Mouse (Mus musculus) cerebellum, adult 2 months (tissue): ENCODE results near the gene Galk1. TPM values are rescaled to one million over a fixed set of nuclear protein-coding genes. Genes with fewer than 3 reads are reported as not detected.
"Not testable (repeated sequence)": the region's sequence is repeated elsewhere in the genome, so short reads cannot be mapped to it uniquely, and the experiment has no call there.

Experiments
- DNase-seq, 2 experiments: peaks; one replicate each; pipeline ENCODE4 v3.0.0; 2021
- H3K27ac ChIP-seq: fragments of 200-500 bp; 2 replicates; pipeline ENCODE4 v1.5.1; 2012; ENCODE audit warnings: low read length, control low read depth, inconsistent platforms; ENCODE audit not compliant: insufficient read depth
- H3K27me3 ChIP-seq: fragments of 200-500 bp; 2 replicates; pipeline ENCODE4 v1.6.1; 2012; ENCODE audit warnings: inconsistent platforms, mild to moderate bottlenecking, low read length, moderate library complexity; ENCODE audit not compliant: control insufficient read depth, insufficient read depth
- H3K4me1 ChIP-seq: fragments of 200-500 bp; 2 replicates; pipeline ENCODE4 v1.6.1; 2011; ENCODE audit warnings: low read length; ENCODE audit not compliant: control insufficient read depth, insufficient read depth
- H3K4me3 ChIP-seq: fragments of 200-500 bp; replicated peaks from 2 replicates; pipeline ENCODE3; 2011; ENCODE audit warnings: mild to moderate bottlenecking, low read depth, low read length, control low read depth; ENCODE audit not compliant: insufficient read depth
- CTCF ChIP-seq: fragments of 200-500 bp; IDR thresholded peaks from 2 replicates; pipeline ENCODE4 v1.5.1; 2011; ENCODE audit warnings: low read depth, mild to moderate bottlenecking, control low read depth, low read length, moderate library complexity, borderline replicate concordance; ENCODE audit not compliant: insufficient read depth
- POLR2A ChIP-seq: fragments of 200-500 bp; IDR thresholded peaks from 2 replicates; pipeline ENCODE4 v1.6.1; 2011; ENCODE audit warnings: low read length, control low read depth, borderline replicate concordance; ENCODE audit not compliant: insufficient read depth
- WGBS: fragments of 180-500 bp; shearing (Covaris S2); methylation state at CpG from one replicate; pipeline ENCODE4 v1.1.7; 2018; 5-methylcytosine and 5-hydroxymethylcytosine counted together
- polyA plus RNA-seq: library from polyadenylated mRNA; depleted of rRNA; stranded (reverse); fragments of >200 nt; gene quantifications from 2 replicates; pipeline ENCODE4 v1.2.3, GENCODE M21; 2012

The Galk1 gene
- polyA plus RNA-seq, 1 experiment = 14.8 TPM

- Histone ChIP-seq H3K27ac (no peak overlapping the region), H3K4me3 (no peak overlapping the region), H3K4me1 (peaks cover 15% of the 10 kb centered on the region), H3K27me3 (no peaks in the 10 kb centered on the region)
- 83% methylated on average over 9 of the region's 9 CpGs for WGBS
- no peak for DNase-seq
- TF ChIP-seq POLR2A (no peak), CTCF (no peak)
Observed at GRCm38 (mm10) chr11:116028177-116028865, 15.8 kb upstream of the Galk1 start.

- Histone ChIP-seq H3K27me3 (no peaks in the 10 kb centered on the region), H3K27ac (no peak within 1 kb of the TSS), H3K4me3 (no peak within 1 kb of the TSS), H3K4me1 (peaks cover 12% of the 10 kb centered on the region)
- DNase-seq = no peak
- 86% methylated on average over 4 of the region's 4 CpGs for WGBS
- no peak for TF ChIP-seq CTCF
- TF ChIP-seq POLR2A = no peak
Observed at GRCm38 (mm10) chr11:116027756-116028155, 15.2 kb upstream of the Galk1 start, which contains the start of gene H3f3b. TSS of gene H3f3b (minus strand) at chr11:116027962.

- Histone ChIP-seq H3K4me1 (0 out of 2 replicates have a peak, but pooled peaks cover 4% of the 10 kb centered on the region), H3K27ac (no peak overlapping the region; the same call in 1 of the 2 replicates), H3K4me3 (no peak overlapping the region), H3K27me3 (no peaks in the 10 kb centered on the region)
- TF ChIP-seq POLR2A (no peak), CTCF (no peak)
- no peak for DNase-seq
- 85% methylated on average over 3 of the region's 3 CpGs for WGBS
Observed at GRCm38 (mm10) chr11:116025056-116025845, 12.7 kb upstream of the Galk1 start.

GRCm38 (mm10) chr11:116024356-116024808 lies 11.9 kb upstream of the Galk1 start:
- peaks cover 7% of the 10 kb centered on the region; the same call in 1 of the 2 replicates for H3K4me1 ChIP-seq
- under 1% methylated on average over 37 of the region's 37 CpGs for WGBS
- peak overlapping the region; percentile 80 for H3K4me3 ChIP-seq
- peak; percentile 100 for TF ChIP-seq POLR2A
- TF ChIP-seq CTCF = no peak
- no peaks in the 10 kb centered on the region for H3K27me3 ChIP-seq
- peak overlapping the region; percentile 99 for H3K27ac ChIP-seq
- peak; percentile 96 to 99 for DNase-seq

- 1% methylated on average over 56 of the region's 57 CpGs for WGBS
- Histone ChIP-seq H3K4me1 (peaks cover 7% of the 10 kb centered on the region; the same call in 1 of the 2 replicates), H3K27me3 (no peaks in the 10 kb centered on the region), H3K27ac (peak overlapping the region; percentile 99), H3K4me3 (peak overlapping the region; percentile 80)
- DNase-seq = peak; percentile 91 to 94
- peak; percentile 47; the same call in 1 of the 2 replicates for TF ChIP-seq CTCF
- no peak for TF ChIP-seq POLR2A
Observed at GRCm38 (mm10) chr11:116023771-116024355, 11.3 kb upstream of the Galk1 start.

- H3K27ac ChIP-seq = peak overlapping the region; percentile 45; the same call in 1 of the 2 replicates
- H3K4me3 ChIP-seq = peak overlapping the region; percentile 80
- under 1% methylated on average over 18 of the region's 18 CpGs for WGBS
- not testable (repeated sequence) for H3K27me3 ChIP-seq, H3K4me1 ChIP-seq, DNase-seq
Observed at GRCm38 (mm10) chr11:116023074-116023770, 10.7 kb upstream of the Galk1 start.

- Histone ChIP-seq H3K4me3 (peak overlapping the region; percentile 47), H3K27ac (no peak overlapping the region), H3K27me3 (no peaks in the 10 kb centered on the region), H3K4me1 (peaks cover 9% of the 10 kb centered on the region)
- DNase-seq = no peak
- 11% methylated on average over 4 of the region's 4 CpGs for WGBS
- TF ChIP-seq CTCF (no peak), POLR2A (no peak)
Observed at GRCm38 (mm10) chr11:116022256-116022780, 9.8 kb upstream of the Galk1 start.
